Mouse (Mus musculus): ENCODE data around the gene Ccdc83. TPM values are rescaled to one million over a fixed set of nuclear protein-coding genes. Genes with fewer than 3 reads are reported as not detected.

Gene Ccdc83
- total RNA-seq, 1 experiment from 2014 or later: not detected

Other genes starting within 250 kb of the Ccdc83 start
- gene Picalm, start 135.6 kb downstream of the Ccdc83 start, total RNA-seq (2021): 152 and 162 TPM in 2 replicates
- 4.2 and 4.5 TPM in 2 replicates for gene Sytl2, start 36.5 kb upstream of the Ccdc83 start, total RNA-seq (2021)
- 0.57 and 1.1 TPM in 2 replicates for gene Ccdc89, start 160.8 kb upstream of the Ccdc83 start, total RNA-seq (2021)
- 91.1 and 91.6 TPM in 2 replicates for gene Crebzf, start 177.0 kb upstream of the Ccdc83 start, total RNA-seq (2021)
- 52.9 and 53.1 TPM in 2 replicates for gene Tmem126a, start 191.5 kb upstream of the Ccdc83 start, total RNA-seq (2021)
- gene Tmem126b, start 210.2 kb upstream of the Ccdc83 start, total RNA-seq (2021): 23.2 and 23.6 TPM in 2 replicates
- 128 and 148 TPM in 2 replicates for gene Dlg2, start 210.9 kb upstream of the Ccdc83 start, total RNA-seq (2021)